Mouse (Mus musculus) forebrain, embryonic 10.5 days (tissue): ENCODE results near the gene Sf3b6. TPM values are rescaled to one million over a fixed set of nuclear protein-coding genes. Genes with fewer than 3 reads are reported as not detected.
"Not testable (repeated sequence)": the region's sequence is repeated elsewhere in the genome, so short reads cannot be mapped to it uniquely, and the experiment has no call there.

Experiments used
- DNase-seq: peaks from one replicate; pipeline ENCODE4 v3.0.0-alpha.2; 2017; ENCODE audit warnings: low spot score; ENCODE audit errors: extremely low spot score
- H3K27ac ChIP-seq: fragments of 300-500 bp; sonication (generic); 2 replicates; pipeline ENCODE4 v1.5.1; 2016; ENCODE audit warnings: mild to moderate bottlenecking
- H3K27me3 ChIP-seq: fragments of 300-500 bp; sonication (generic); 2 replicates; pipeline ENCODE4 v1.6.1; 2016; ENCODE audit warnings: mild to moderate bottlenecking; ENCODE audit not compliant: poor library complexity, severe bottlenecking
- H3K36me3 ChIP-seq: fragments of 300-500 bp; sonication (generic); replicated peaks from 2 replicates; pipeline ENCODE4 v1.6.1; 2016; ENCODE audit warnings: mild to moderate bottlenecking, moderate library complexity
- H3K4me1 ChIP-seq: fragments of 300-500 bp; sonication (generic); 2 replicates; pipeline ENCODE4 v1.6.1; 2016
- H3K4me3 ChIP-seq: fragments of 300-500 bp; sonication (generic); 2 replicates; pipeline ENCODE4 v1.5.1; 2016; ENCODE audit warnings: mild to moderate bottlenecking, moderate library complexity
- H3K9me3 ChIP-seq: fragments of 300-500 bp; sonication (generic); 2 replicates; pipeline ENCODE4 v1.6.1; 2016; ENCODE audit warnings: mild to moderate bottlenecking, moderate library complexity
- WGBS: fragments of 180-500 bp; shearing (Covaris S2); methylation state at CpG from one replicate; pipeline ENCODE4 v1.1.7; 2016; 5-methylcytosine and 5-hydroxymethylcytosine counted together
- polyA plus RNA-seq: library from polyadenylated mRNA; unstranded; fragments of >200 nt; fragmentation: Nextera tagmentation; extraction: Ambion mirVana; gene quantifications from 2 replicates; pipeline ENCODE4 v1.2.1, GENCODE M21; 2016

Gene Sf3b6
- 331 and 332 TPM in 2 replicates for polyA plus RNA-seq

DNA sequence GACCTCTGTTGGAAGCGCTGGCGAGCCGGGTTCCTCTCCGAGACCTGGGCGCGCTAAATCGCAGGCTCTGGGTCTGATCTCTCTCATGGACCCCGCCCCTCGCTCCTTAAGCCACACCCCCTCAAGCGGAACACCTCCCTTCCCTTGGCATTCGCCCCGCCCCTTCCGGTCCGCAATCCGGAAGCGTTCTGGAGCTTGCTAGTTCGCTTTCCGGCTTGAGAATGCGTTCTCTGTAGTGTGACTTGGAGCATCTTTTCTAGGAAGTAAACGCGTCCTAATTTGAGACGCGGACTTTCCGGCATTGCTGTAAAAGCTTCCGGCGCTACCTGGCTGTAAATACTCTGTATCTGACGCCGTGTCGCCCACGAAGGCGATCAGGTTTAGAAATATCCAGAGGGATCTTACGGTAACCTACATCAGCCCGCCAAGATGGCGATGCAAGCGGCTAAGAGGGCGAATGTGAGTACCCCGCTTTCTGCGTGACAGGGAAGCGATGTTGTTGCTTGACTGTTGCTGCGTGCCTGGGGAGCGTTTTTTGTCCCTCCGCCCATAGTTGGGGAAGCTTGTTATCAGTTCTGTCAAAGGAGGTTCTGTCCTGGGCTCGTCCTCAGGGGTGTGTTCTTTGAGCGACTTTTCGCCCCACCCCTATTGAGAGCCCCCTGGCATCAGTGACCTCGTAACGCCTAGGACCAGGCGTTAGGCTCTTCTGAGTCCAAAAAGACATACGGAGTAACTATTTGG, at the start of gene Sf3b6:
Sf3b6 (plus strand) TSS at position 184 of the 741 bp plus-strand sequence.
- Histone ChIP-seq H3K27ac (peak within 1 kb of the TSS; percentile 89), H3K4me1 (peaks cover 21% of the 10 kb centered on the region), H3K4me3 (peak within 1 kb of the TSS; percentile 87), H3K36me3 (peaks cover 28% of the 10 kb centered on the region), H3K27me3 (no peaks in the 10 kb centered on the region), H3K9me3 (no peaks in the 10 kb centered on the region)
- peak; percentile 99 for DNase-seq
- under 1% methylated on average over 49 of the region's 49 CpGs for WGBS

- Histone ChIP-seq H3K4me1 (peaks cover 11% of the 10 kb centered on the region), H3K4me3 (peak within 1 kb of the TSS; percentile 72), H3K9me3 (no peaks in the 10 kb centered on the region), H3K27me3 (no peaks in the 10 kb centered on the region; the same call in 1 of the 2 replicates), H3K27ac (peak within 1 kb of the TSS; percentile 97), H3K36me3 (no peaks in the 10 kb centered on the region)
- DNase-seq, result peak; percentile 96
- WGBS, result 4% methylated on average over 61 of the region's 61 CpGs
These were observed 48.6 kb upstream of the Sf3b6 start, which contains the start of the genes Pfn4 and Fam228b for GRCm38 (mm10) chr12:4768492-4769332. Gene Pfn4 (plus strand): TSS chr12:4769022. Gene Fam228b (minus strand): TSS chr12:4769267.

DNA sequence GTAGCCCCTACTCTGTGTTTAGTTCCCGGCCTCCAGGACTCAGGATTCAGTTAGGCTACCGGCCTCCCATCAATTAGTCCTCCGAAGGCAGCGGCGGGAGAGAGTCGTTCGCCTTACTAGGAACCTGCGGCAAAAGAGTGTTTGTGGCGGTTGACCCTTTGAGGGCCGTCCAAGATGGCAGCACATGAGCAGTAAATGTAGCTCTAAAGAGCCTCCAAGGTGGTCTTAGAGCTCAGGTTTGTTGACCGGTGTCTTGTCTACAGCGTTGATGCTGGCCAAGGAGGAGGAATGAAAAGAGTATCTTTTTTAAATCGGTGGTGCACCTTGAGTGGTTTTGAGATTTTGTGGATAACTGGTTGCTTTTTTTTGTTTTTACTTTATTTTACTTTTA, 48.0 kb upstream of the Sf3b6 start:
- WGBS, result 22% methylated on average over 13 of the region's 13 CpGs

GRCm38 (mm10) chr12:4774895-4775587, 42.3 kb upstream of the Sf3b6 start:
- H3K9me3 ChIP-seq, result no peaks in the 10 kb centered on the region
- WGBS, result 93% methylated on average over 8 of the region's 8 CpGs

More for the DNA sequence above, 48.0 kb upstream of the Sf3b6 start:
- no peaks in the 10 kb centered on the region; the same call in 1 of the 2 replicates for H3K27me3 ChIP-seq
- H3K36me3 ChIP-seq, result no peaks in the 10 kb centered on the region
- H3K27ac ChIP-seq, result peak overlapping the region; percentile 97
- DNase-seq, result no peak
- peaks cover 11% of the 10 kb centered on the region for H3K4me1 ChIP-seq
- H3K9me3 ChIP-seq, result no peaks in the 10 kb centered on the region
- H3K4me3 ChIP-seq, result peak overlapping the region; percentile 72

GRCm38 (mm10) chr12:4775588-4775949, 41.8 kb upstream of the Sf3b6 start:
- Histone ChIP-seq H3K4me3 (no peak overlapping the region), H3K27me3 (no peaks in the 10 kb centered on the region), H3K36me3 (no peaks in the 10 kb centered on the region), H3K27ac (no peak overlapping the region), H3K4me1 (no peaks in the 10 kb centered on the region), H3K9me3 (no peaks in the 10 kb centered on the region)
- 78% methylated on average over 9 of the region's 9 CpGs for whole genome bisulfite sequencing
- DNase-seq, result no peak

More at GRCm38 (mm10) chr12:4774895-4775587, 42.3 kb upstream of the Sf3b6 start:
- no peak overlapping the region for H3K27ac ChIP-seq
- no peak for DNase-seq
- H3K36me3 ChIP-seq, result no peaks in the 10 kb centered on the region
- no peaks in the 10 kb centered on the region for H3K27me3 ChIP-seq
- no peaks in the 10 kb centered on the region for H3K4me1 ChIP-seq
- H3K4me3 ChIP-seq, result no peak overlapping the region

DNA sequence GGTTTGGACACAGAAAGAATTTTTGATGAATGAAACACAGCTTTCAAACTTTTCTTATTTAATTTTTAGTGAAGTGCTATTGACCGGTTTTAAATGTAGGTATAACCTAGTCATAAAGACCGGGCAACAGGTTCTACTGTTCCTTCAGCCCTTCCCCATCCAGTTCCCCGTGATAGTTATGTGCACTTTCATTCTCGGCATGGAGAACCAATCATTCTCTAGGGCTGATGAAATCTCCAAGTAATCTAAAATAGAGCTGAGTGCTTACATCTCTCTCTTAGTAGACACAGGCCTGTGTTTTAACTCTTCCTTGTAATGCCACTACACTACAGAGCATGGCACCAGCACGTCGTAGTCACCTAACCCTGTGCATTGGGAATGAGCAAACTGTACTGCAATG, 39.6 kb upstream of the Sf3b6 start:
- H3K27me3 ChIP-seq, result no peaks in the 10 kb centered on the region
- no peaks in the 10 kb centered on the region for H3K36me3 ChIP-seq
- WGBS, result 89% methylated on average over 6 of the region's 6 CpGs
- no peak for DNase-seq
- H3K4me3 ChIP-seq, result no peak overlapping the region
- no peaks in the 10 kb centered on the region for H3K4me1 ChIP-seq
- H3K27ac ChIP-seq, result no peak overlapping the region
- H3K9me3 ChIP-seq, result no peaks in the 10 kb centered on the region

- Histone ChIP-seq H3K27ac (no peak overlapping the region), H3K4me1 (no peaks in the 10 kb centered on the region), H3K9me3 (no peaks in the 10 kb centered on the region), H3K4me3 (no peak overlapping the region), H3K36me3 (no peaks in the 10 kb centered on the region), H3K27me3 (no peaks in the 10 kb centered on the region)
- WGBS, result 69% methylated on average over 2 of the region's 2 CpGs
- DNase-seq, result no peak
These were observed 37.1 kb upstream of the Sf3b6 start for GRCm38 (mm10) chr12:4780245-4780644.

- no peaks in the 10 kb centered on the region for H3K27me3 ChIP-seq
- no peaks in the 10 kb centered on the region for H3K9me3 ChIP-seq
- H3K4me3 ChIP-seq, result no peak overlapping the region
These were observed 36.1 kb upstream of the Sf3b6 start for GRCm38 (mm10) chr12:4781270-4781669.

DNA sequence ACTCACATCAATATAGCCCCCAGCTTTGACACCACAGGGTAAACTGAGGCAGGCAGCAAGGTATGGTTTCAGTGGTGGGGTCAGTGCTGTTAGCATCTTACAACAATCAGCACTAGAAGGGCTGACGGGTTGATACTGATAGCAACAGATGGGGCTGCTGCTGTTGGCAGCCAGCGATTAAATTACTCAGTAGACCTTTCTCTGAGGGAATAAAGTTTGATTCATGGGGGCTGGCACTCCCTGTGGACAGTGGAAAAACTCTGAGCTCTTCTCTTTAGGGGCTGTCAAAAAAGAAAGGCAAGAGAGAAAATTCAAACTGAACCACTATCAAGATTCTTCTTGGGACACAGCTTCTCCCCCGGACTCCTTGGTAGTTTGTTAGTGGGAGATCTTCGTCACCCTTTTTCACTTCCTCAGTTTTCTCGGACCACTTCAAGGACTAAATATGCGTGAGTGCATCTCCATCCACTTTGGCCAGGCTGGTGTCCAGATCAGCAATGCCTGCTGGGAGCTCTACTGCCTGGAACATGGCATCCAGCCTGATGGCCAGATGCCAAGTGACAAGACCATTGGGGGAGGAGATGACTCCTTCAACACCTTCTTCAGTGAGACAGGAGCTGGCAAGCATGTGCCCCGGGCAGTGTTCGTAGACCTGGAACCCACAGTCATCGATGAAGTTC, 35.5 kb upstream of the Sf3b6 start:
- not testable (repeated sequence) for H3K36me3 ChIP-seq, H3K9me3 ChIP-seq, H3K4me1 ChIP-seq, H3K27me3 ChIP-seq, DNase-seq, H3K27ac ChIP-seq, H3K4me3 ChIP-seq
- WGBS, result 94% methylated on average over 9 of the region's 9 CpGs

More at GRCm38 (mm10) chr12:4781270-4781669, 36.1 kb upstream of the Sf3b6 start:
- WGBS, result 87% methylated on average over 1 of the region's 1 CpGs
- Histone ChIP-seq H3K27ac (no peak overlapping the region), H3K4me1 (no peaks in the 10 kb centered on the region), H3K36me3 (no peaks in the 10 kb centered on the region)
- DNase-seq, result no peak

GRCm38 (mm10) chr12:4783598-4783997, 33.7 kb upstream of the Sf3b6 start:
- WGBS, result 68% methylated on average over 5 of the region's 5 CpGs
- no peak for DNase-seq

GRCm38 (mm10) chr12:4784466-4784865, 32.9 kb upstream of the Sf3b6 start:
- H3K4me1 ChIP-seq, result no peaks in the 10 kb centered on the region
- peaks cover 2% of the 10 kb centered on the region; the same call in 1 of the 2 replicates for H3K9me3 ChIP-seq
- no peaks in the 10 kb centered on the region for H3K27me3 ChIP-seq
- H3K4me3 ChIP-seq, result no peak overlapping the region
- H3K27ac ChIP-seq, result no peak overlapping the region
- 81% methylated on average over 2 of the region's 2 CpGs for WGBS
- DNase-seq, result no peak
- H3K36me3 ChIP-seq, result no peaks in the 10 kb centered on the region

More at GRCm38 (mm10) chr12:4783598-4783997, 33.7 kb upstream of the Sf3b6 start:
- Histone ChIP-seq H3K27ac (no peak overlapping the region), H3K4me1 (no peaks in the 10 kb centered on the region), H3K27me3 (no peaks in the 10 kb centered on the region), H3K9me3 (peaks cover 2% of the 10 kb centered on the region; the same call in 1 of the 2 replicates), H3K36me3 (no peaks in the 10 kb centered on the region), H3K4me3 (no peak overlapping the region)

DNA sequence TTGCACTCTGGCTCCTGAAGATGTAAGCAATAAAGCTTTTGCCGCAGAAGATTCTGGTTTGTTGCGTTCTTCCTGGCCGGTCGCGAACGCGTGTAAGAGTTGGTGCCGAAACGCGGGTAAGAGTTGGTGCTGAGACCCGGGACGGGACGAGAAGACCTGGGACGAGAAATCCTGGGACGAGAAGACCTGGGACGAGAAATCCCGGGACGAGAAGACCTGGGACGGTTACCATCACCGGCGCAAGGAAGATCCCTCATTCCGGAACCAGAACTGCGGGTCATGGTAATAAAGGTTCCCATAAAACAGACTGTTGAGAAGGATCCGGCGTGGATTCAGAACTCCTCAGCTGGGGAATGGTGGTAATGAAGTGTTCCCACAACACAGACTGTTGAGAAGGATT, 29.2 kb upstream of the Sf3b6 start:
- not testable (repeated sequence) for H3K9me3 ChIP-seq, H3K4me3 ChIP-seq, H3K27me3 ChIP-seq, H3K27ac ChIP-seq, DNase-seq, H3K36me3 ChIP-seq, H3K4me1 ChIP-seq
- 95% methylated on average over 25 of the region's 25 CpGs for WGBS
